Mouse (Mus musculus) kidney, postnatal 0 days (tissue): ENCODE results near the gene Ddx47. TPM values are rescaled to one million over a fixed set of nuclear protein-coding genes. Genes with fewer than 3 reads are reported as not detected.

Source experiments
- ATAC-seq: fragments of 200-750 bp; cut with Nextera tagmentation; replicated peaks from 2 replicates; pipeline ENCODE4 v1.8.0; 2017; ENCODE audit warnings: low read depth, moderate number of reproducible peaks, moderate TSS enrichment, moderate library complexity; ENCODE audit not compliant: low FRiP score
- DNase-seq: peaks from one replicate; pipeline ENCODE4 v3.0.0-alpha.2; 2016; ENCODE audit warnings: low spot score
- H3K27ac ChIP-seq: fragments of 300-500 bp; sonication (generic); 2 replicates; pipeline ENCODE4 v1.5.1; 2014; ENCODE audit warnings: mild to moderate bottlenecking
- H3K27me3 ChIP-seq: fragments of 300-500 bp; sonication (generic); 2 replicates; pipeline ENCODE4 v1.6.1; 2014; ENCODE audit warnings: low read length, mixed read lengths; ENCODE audit not compliant: insufficient read depth
- H3K36me3 ChIP-seq: fragments of 300-500 bp; sonication (generic); 2 replicates; pipeline ENCODE4 v1.6.1; 2014; ENCODE audit warnings: low read length, mixed read lengths; ENCODE audit not compliant: insufficient read depth
- H3K4me1 ChIP-seq: fragments of 300-500 bp; sonication (generic); replicated peaks from 2 replicates; pipeline ENCODE4 v1.6.1; 2014; ENCODE audit warnings: antibody characterized with exemption, low read length, mixed read lengths; ENCODE audit not compliant: insufficient read depth
- H3K4me2 ChIP-seq: fragments of 300-500 bp; sonication (generic); 2 replicates; pipeline ENCODE4 v1.6.1; 2014; ENCODE audit warnings: mild to moderate bottlenecking, low read length, moderate library complexity, mixed read lengths
- H3K4me3 ChIP-seq: fragments of 300-500 bp; sonication (generic); replicated peaks from 2 replicates; pipeline ENCODE4 v1.5.1; 2014; ENCODE audit warnings: low read depth, low read length
- H3K9ac ChIP-seq: fragments of 300-500 bp; sonication (generic); 2 replicates; pipeline ENCODE4 v1.6.1; 2014; ENCODE audit warnings: low read depth, low read length
- H3K9me3 ChIP-seq: fragments of 300-500 bp; sonication (generic); replicated peaks from 2 replicates; pipeline ENCODE4 v1.6.1; 2016; ENCODE audit warnings: low read length, inconsistent platforms, mixed read lengths
- CTCF ChIP-seq: IDR thresholded peaks from 2 replicates; pipeline ENCODE4 v1.5.1; 2016; ENCODE audit warnings: antibody characterized with exemption, low read depth, mild to moderate bottlenecking, moderate library complexity
- WGBS: fragments of 180-500 bp; shearing (Covaris S2); extraction: QIAGEN DNeasy Blood & Tissue Kit; methylation state at CpG from one replicate; pipeline ENCODE4 v1.1.7; 2014; 5-methylcytosine and 5-hydroxymethylcytosine counted together
- polyA plus RNA-seq: library from polyadenylated mRNA; unstranded; fragments of >200 nt; fragmentation: Nextera tagmentation; extraction: Ambion mirVana; gene quantifications from 2 replicates; pipeline ENCODE4 v1.2.1, GENCODE M21; 2015

Gene Ddx47
- polyA plus RNA-seq, 1 experiment from 2014 or later: 85.9 TPM

- no peaks in the 10 kb centered on the region for H3K9me3 ChIP-seq
- no peak for TF ChIP-seq CTCF
- DNase-seq (no peak), ATAC-seq (no peak)
- H3K36me3 ChIP-seq: peaks cover 53% of the 10 kb centered on the region
- WGBS: 91% methylated on average over 14 of the region's 14 CpGs
- no peak overlapping the region for H3K4me3 ChIP-seq
- no peak overlapping the region for H3K9ac ChIP-seq
- H3K4me2 ChIP-seq: no peak overlapping the region
- no peak overlapping the region for H3K27ac ChIP-seq
- no peaks in the 10 kb centered on the region for H3K4me1 ChIP-seq
- no peaks in the 10 kb centered on the region for H3K27me3 ChIP-seq
Measured at GRCm38 (mm10) chr6:135023379-135023778, 12.0 kb downstream of the Ddx47 start.

- no peak for TF ChIP-seq CTCF
- no peaks in the 10 kb centered on the region for H3K27me3 ChIP-seq
- no peak overlapping the region for H3K4me3 ChIP-seq
- 57% methylated on average over 1 of the region's 1 CpGs for WGBS
- H3K4me2 ChIP-seq: no peak overlapping the region
- H3K36me3 ChIP-seq: peaks cover 39% of the 10 kb centered on the region
- H3K9me3 ChIP-seq: no peaks in the 10 kb centered on the region
- peak; percentile 31 for DNase-seq
- no peak overlapping the region for H3K27ac ChIP-seq
- H3K4me1 ChIP-seq: no peaks in the 10 kb centered on the region
- no peak overlapping the region for H3K9ac ChIP-seq
- ATAC-seq: peak; percentile 17; the same call in 1 of the 2 replicates
Measured at GRCm38 (mm10) chr6:135024781-135025420, 13.5 kb downstream of the Ddx47 start.

GRCm38 (mm10) chr6:135026232-135026631 lies 14.8 kb downstream of the Ddx47 start:
- no peak overlapping the region for H3K4me3 ChIP-seq
- peak; percentile 75 for TF ChIP-seq CTCF
- H3K4me1 ChIP-seq: no peaks in the 10 kb centered on the region
- no peak overlapping the region for H3K27ac ChIP-seq
- WGBS: 14% methylated on average over 3 of the region's 3 CpGs
- ATAC-seq: peak; percentile 23; the same call in 1 of the 2 replicates
- DNase-seq: peak; percentile 79
- H3K36me3 ChIP-seq: peaks cover 27% of the 10 kb centered on the region
- no peaks in the 10 kb centered on the region for H3K27me3 ChIP-seq
- H3K9me3 ChIP-seq: no peaks in the 10 kb centered on the region
- H3K9ac ChIP-seq: no peak overlapping the region
- no peak overlapping the region for H3K4me2 ChIP-seq

GRCm38 (mm10) chr6:135026755-135027154 lies 15.3 kb downstream of the Ddx47 start:
- Histone ChIP-seq H3K36me3 (peaks cover 24% of the 10 kb centered on the region; the same call in 1 of the 2 replicates), H3K4me2 (no peak overlapping the region), H3K27me3 (no peaks in the 10 kb centered on the region), H3K9ac (no peak overlapping the region), H3K9me3 (no peaks in the 10 kb centered on the region), H3K4me1 (no peaks in the 10 kb centered on the region), H3K4me3 (no peak overlapping the region), H3K27ac (no peak overlapping the region)
- DNase-seq: no peak
- 65% methylated on average over 2 of the region's 2 CpGs for WGBS
- no peak for ATAC-seq
- TF ChIP-seq CTCF: no peak

- Histone ChIP-seq H3K4me3 (no peak overlapping the region), H3K27ac (peak overlapping the region; percentile 36; the same call in 1 of the 2 replicates), H3K27me3 (no peaks in the 10 kb centered on the region), H3K4me1 (no peaks in the 10 kb centered on the region), H3K9me3 (no peaks in the 10 kb centered on the region), H3K4me2 (no peak overlapping the region), H3K36me3 (0 out of 2 replicates have a peak, but pooled peaks cover 3% of the 10 kb centered on the region), H3K9ac (no peak overlapping the region)
- peak; percentile 90 for ATAC-seq
- 21% methylated on average over 4 of the region's 4 CpGs for WGBS
- DNase-seq: peak; percentile 71
- TF ChIP-seq CTCF: no peak
Measured at GRCm38 (mm10) chr6:135029246-135029645, 17.8 kb downstream of the Ddx47 start.

DNA sequence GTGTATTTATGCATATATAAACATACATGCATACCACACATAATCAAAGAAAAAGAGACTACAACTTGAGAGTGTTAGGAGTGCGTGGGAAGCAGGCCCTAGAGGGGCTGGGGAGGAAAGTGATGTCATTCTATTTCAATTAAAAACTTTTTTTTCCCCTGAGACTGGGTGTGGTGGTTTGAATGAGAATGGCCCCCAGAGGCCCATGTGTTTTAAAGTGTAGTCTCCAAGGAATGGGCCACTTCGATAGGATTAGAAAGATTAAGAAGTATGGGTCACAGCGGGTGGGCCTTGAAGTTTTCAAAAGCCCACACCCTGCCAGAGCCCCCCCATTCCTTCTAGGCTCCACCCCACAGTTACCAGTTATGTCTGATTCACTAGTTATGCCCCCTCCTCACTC lies 27.3 kb downstream of the Ddx47 start:
- no peaks in the 10 kb centered on the region for H3K27me3 ChIP-seq
- ATAC-seq (no peak), DNase-seq (no peak)
- H3K4me1 ChIP-seq: peaks cover 9% of the 10 kb centered on the region; the same call in 1 of the 2 replicates
- 96% methylated on average over 3 of the region's 3 CpGs for WGBS
- no peak for TF ChIP-seq CTCF
- H3K36me3 ChIP-seq: no peaks in the 10 kb centered on the region
- no peaks in the 10 kb centered on the region for H3K9me3 ChIP-seq
- no peak overlapping the region for H3K4me3 ChIP-seq
- H3K27ac ChIP-seq: no peak overlapping the region
- H3K9ac ChIP-seq: no peak overlapping the region
- H3K4me2 ChIP-seq: no peak overlapping the region
